Mouse (Mus musculus) skeletal muscle tissue, adult 2 months (tissue): ENCODE measurements around the gene Arhgap11a.

ENCODE experiments used
- DNase-seq: peaks from one replicate; pipeline ENCODE4 v3.0.0-alpha.2; 2012; ENCODE audit warnings: low read depth, low spot score

Arhgap11a gene

DNA sequence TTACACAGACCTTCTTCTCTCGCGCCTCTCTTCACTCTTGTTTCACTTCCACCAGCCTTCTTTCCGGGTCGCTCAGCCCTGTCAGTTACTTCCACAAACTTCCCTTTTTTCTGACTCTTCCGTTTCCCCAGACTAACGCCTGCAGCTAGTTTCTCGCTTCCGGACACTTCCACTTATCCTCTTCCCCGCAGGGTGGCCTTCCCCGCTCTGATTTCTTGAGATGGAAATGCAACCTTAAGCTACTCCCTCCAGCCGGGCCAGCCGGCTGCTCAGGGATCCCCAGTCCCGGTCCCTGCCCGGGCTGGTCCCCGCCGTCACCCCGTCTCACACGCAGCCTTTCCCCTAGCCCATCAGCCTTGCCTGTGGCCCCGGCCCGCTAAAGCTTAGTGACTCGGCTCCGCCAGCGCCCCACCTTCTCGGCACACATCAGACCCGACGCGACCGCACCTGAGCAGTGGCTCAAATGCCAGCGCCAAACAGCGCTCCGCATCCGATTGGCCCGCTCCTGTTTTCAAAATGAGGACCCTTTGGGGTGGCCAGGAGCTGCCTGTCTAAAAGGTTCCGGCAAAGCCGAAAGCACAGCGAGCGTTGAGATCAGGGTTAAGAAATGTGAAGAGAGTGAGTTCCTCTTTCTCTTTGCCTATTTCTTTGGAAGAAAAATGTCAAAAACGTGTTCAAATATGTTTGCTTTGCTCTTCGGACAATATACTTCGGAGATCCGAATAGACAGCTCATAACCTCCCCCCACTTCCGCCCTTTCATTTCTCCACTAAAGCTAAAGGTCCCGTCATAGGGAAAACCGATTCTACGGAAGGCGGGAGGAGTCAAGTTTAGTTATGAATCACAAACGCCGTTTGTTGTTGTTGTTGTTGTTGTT is at the start of gene Arhgap11a:
TSS of gene Arhgap11a (minus strand) at position 417 of the 877 bp plus-strand sequence.
- peak; percentile 91 for DNase-seq

DNA sequence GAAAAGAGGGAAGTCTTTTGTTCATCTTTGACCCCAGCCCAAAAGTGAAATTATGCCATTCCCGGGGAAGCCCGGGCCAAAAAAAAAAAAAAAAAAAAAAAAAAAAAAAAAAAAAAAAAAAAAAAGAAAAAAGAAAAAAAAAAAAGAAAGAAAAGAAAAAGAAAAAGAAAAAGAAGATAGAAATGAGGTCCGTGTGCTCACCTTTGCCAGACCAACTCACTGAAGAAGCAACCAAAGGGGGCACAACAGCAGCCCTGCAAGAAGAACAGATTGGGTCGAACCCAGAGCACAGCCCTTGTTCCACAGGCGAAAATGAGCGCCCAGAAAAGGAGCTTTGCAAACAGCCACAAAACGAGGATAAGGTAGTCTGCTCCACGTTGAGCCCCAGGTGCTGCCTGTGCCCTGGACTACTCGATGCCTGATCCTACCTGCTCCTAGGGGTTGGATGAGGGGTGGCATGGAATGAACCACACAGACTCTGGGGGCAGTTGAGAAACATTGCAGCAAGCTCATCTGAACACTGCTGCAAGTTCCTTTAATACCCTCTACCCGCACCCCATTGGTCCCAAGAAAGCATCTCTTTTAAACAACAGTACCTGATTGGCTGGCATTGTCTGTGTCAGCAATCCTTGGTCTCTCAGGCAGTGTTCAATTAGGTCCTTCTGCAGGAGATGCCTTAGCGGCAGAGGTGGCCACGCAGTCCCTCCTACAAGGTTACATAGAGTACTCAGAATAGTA is 45.1 kb upstream of the Arhgap11a start:
- no peak for DNase-seq

DNA sequence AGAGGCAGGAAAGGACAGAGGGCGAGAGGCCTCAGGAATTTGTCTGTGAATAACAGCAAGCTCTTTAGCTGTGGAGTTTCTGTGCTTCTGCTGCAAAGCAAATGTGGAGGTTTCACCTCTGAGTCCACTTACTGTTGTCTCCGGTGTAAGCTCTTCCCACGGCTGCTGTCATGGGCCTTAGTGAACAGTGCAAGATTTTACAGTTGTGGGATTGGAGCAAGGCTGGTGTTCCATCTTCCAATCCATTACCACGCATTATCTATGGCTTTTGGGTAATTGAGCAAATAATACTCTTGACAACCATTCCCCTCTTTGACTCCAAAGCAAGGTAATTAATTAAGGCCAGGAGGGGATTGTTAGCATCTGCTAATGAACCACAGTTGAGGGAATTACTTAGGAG is 38.7 kb upstream of the Arhgap11a start:
- no peak for DNase-seq

DNA sequence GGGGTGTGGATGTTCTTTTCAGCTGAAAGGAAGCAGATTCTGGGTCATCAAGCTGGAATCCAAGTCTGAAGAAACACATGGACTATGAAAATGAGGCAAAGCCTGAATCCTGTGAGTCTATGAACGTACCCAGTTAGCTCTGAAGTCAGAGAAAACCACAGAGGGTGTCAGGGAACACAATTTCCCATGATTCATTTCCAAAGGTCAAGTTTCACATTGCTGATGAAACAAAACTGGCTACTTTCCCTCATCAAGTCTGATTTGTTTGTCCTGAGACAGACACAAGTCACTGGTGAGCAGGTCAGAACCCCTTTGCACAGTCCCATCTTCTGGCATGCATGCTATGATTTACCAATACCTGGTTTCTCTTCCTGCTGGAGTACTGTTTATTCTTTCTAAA is 37.6 kb upstream of the Arhgap11a start:
- no peak for DNase-seq

DNA sequence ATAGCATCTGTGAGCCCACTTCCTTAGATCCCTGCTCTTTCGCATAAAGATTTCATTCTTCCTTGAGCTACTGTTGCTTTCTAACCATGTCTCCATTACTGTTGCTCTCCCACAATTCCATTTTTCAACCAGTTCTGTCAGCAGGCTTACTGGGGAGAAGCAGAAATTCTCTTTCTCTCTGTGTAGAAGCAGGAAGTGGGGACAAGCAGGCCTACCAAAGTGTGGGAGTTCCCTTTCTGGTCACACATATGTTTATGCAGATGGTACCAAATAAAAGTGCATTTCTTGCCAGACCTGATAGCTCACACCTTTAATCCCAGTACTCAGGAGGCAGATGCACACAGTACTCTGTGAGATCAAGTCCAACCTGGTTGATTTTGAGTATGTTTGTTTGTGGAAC is 21.7 kb upstream of the Arhgap11a start:
- no peak for DNase-seq

DNA sequence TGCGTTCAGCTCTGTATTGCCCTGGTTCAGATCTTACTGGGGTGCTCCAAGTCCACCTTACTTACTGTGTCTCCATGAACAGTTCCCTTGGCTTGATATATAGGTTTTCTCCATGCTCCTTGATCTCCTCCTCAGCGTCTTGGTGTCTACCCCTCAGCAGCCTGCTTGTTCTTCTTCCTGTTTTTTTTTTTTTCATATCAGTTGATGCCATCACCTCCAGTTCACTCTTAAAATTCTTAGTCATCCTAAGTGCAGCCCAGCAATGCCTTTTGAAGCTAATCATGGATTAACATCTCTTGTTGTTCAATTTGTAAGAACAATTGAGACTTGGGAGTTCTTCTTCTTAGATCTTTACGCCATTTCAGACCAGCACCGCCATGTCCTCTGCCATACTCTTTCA is 19.9 kb upstream of the Arhgap11a start:
- no peak for DNase-seq

DNA sequence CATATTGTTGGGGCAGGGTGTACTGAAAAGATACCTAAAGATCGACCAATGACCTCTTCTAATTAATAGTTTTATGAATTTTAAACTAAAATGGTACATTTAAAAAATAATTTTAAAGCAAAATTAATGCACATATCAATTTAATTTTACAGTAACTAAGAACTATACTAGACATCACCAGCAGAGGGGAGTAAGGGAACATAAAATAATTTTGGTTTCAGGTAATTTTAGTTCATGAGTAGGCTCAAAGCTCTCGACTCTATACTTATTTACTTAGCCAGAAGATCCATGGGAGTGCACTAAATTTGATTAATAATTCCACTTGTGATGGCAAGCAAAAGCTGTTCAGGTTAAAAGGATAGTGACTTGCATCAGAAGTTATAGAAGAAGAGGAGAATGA is 17.7 kb upstream of the Arhgap11a start:
- DNase-seq: no peak

DNA sequence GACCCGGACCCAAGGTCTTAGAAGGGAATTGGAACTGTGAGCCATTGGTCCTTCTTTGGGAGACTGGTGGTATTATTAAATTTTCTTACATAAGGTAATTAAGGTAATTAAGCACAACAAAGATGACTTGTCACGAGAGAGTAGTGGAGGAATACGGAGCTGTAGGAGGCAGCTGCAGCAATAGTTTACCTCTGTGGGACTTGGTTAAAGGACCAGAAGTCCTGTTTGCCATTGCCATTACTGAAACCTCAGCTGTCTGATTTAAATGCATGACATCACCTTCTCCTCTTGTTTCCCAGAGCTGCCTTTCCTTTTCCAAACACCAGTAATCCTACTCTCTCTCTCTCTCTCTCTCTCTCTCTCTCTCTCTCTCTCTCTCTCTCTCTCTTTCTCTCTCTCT is 680 bp upstream of the Arhgap11a start:
- no peak for DNase-seq

DNA sequence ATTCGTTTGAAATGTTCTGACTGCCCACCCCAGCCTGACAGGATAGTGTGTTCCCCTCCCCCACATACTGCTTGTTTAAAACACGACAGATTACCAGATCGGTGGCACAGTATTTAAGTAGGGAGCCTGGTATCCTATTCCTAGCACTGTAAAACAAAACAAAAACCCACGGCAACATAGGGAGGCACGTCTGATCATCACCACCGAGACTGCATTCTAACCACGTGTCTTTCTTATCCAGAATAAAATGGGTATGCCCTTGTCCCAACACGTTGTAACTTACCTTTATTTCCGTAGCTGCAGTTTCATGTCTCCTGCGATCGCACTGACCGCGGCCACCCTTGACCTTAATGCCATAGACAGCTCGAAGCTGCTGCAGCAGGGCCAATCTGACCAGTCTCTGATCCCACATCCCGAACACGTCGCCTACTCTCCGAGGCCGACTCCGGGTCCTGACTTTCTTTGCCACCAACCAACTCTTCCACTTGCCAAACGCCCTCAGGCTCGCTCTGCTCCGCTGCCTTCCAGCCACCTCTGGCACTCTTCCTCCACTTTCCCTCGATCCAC is 700 bp downstream of the Arhgap11a start:
- DNase-seq: no peak

DNA sequence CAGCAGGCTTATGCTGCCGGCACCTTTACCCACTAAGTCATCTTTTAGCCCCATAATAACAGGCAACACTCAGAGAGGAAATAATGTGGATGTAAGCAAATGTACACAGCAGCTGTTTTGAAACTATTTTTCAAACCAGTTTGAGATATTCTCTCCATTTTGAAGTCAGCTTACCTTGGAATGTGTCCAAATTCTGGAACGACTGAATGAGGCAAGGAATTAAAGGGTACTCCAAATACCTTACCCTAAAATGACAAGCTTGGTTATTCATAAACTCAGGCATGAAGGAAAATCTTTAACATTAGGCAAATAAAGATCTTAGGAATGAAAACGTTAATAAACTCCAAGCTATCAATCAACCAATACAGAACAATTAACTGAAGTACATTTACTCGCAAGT is 3.4 kb downstream of the Arhgap11a start:
- no peak for DNase-seq

DNA sequence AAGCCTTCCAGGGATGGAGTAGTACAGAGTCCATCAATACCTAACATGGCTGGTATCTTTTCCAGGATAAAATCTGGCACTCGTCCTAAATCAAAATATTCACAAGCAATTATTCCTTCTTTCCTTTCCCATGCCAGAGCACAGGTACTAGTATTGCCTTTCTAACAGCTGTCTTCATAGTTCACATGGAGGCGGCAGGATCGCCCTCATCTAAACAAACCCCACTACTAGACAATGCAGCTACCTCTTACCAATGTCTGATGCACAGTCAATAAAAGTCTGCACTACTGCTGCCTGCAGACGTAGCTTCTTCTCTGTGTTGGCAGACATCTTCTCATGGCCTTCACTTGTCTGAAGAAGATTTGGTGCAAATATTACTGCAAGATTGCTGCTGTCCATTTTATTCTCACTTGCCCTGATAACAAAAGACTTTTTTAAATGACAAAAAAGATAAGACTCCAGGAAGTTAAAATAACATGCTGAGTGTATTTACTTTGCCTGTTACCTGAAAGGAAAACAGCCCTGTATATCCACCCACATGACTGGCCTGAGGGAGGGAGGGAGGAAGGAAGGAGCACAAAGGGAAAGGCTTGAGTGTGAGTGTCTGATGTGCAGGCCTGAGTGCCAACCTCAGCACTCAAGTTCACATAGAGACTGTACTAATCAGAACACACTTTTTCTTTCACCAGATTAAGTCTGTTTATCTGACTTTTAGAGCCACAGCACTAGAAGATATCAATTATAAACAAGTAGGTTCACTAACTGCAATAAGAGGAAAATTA is 6.6 kb downstream of the Arhgap11a start:
- DNase-seq: no peak

DNA sequence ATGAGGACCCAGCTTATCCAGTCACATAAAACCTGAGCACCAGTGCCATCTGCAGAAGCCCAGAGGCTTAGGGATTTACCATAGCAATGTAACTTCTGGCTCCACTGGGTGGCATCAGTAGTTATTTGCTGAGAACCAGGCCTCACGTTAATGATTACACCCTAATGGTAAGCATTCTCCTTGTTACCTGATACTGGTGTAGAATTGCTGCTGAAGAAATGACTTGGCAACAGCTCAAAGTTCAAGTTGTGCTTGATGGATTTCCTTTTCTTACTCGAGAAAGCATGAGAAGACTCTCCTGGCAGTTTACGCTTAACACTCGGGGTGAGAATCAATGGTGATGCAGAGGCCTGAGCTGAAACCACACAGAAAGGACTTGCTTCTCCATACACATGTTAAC is 9.0 kb downstream of the Arhgap11a start:
- DNase-seq: no peak

DNA sequence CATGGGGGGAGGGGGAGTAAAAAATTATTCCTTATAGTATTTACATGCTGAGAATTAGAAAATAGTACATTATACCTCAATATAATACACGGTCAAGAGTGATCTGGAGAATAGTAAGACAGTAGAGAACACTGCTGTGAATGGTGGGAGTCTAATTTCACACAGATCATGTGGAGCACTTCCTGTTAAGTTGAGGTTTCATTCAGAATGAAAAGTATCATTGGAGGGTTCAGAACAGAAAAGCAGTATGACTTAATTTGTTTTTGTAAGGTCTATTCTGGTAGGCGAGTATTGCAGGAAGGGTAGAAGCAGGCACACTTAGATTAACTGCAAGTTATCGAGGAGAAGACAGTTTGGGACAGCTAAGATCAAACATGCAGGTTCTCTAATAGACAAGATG is 13.2 kb downstream of the Arhgap11a start:
- no peak for DNase-seq

DNA sequence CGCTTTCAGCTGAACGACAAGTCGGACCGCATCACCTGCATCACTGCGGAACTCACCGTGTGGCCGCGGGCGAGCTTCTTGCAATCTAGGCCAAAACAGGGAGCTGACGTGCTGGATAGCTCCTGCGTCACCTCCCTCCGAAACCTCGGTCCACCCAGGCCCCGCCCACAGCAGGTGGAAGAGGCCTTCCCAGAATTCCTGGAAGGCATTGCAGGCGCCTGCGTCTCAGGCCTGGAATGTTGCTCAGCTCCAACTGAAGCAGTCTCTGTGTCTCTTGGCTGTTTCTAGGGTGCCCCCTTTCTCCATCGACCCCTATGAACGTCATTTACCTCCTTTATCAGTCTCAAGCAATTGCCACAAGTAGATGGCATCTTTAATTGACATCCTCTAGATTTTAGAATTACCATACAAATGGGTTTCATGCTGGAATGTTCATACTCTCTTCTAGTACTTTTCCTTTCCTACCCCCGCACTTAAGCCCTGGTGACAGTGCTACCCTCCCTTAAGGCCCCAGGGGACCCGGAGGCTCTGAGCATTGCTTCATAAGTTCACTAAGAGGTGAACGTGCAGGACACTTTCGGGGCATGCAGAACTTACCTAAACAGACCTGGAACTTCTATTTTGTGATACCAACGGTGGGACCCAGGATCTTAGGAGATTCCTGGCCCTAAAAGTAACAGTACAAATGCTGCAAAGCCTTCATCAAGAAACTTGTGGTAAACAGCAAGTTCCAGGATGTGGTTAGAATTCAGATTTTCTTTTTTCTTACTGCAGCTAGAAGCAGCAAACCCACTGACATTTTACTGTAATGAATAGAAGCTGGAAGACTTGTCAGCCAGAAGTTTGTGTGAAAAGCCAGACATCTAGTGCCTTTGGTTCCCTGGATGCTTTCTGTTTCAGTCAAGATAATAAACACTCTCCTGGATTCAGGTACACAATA is 19.2 kb downstream of the Arhgap11a start, which contains the start of gene Scg5:
TSS of gene Scg5 (minus strand) at position 179 of the 940 bp plus-strand sequence.
- DNase-seq: peak; percentile 12

DNA sequence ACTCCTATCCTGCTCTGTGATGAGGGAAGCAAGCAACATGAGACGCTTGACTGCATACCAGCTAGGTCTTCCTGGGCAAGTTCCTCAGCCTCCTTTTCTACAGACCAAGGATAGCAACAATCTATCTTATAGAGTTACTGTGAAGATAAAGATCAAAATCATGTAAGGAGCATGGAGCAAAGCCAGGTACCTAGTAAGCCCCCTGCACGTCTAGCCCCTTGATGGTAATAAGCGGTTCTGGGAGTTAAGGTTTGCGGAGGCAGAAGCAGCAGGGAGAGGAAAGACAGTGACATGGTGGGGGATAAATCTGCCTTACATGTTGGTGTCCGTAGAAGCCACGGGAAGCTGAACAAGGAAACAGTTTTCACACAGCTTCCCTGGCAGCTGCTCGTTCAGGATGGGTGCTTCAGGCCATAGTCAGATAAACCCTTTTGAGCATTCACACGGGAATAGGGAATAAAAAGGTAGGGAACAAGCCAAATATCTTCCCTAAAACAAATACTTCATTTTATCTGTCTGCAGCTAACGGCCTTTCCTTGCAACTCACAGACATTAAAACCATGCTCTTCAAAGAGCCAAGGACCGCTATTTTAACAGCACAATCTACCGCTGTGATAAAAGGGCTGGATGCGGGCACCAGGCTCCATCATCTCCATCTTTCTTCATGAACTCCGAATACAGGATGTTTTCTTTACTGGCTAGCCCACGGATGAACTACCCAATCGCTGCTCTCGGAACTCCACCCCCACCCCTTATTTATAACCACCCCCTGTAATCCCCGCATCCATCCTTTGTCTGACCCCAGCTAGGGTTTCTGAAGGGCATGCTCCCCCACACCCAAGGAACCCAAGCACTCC is 20.1 kb downstream of the Arhgap11a start:
- no peak for DNase-seq

DNA sequence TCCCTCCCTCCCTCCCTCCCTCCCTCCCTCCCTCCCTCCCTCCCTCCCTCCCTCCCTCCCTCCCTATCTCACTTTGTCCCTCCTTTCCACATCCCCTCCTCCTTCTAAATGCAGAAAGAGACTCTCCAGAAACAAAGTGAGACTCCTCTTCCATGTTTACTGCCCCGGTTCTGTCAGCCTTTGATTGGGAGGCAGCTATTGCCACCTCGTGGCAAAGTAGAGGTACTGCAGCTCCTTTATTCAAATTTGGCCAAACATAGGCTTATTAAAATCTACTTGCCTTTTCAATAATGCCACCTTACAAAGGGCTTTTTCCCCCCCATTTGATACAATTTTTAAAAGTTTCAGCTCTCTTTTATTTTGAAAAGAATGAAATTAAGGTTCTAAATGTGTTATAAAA is 24.6 kb downstream of the Arhgap11a start:
- DNase-seq: peak; percentile 24

DNA sequence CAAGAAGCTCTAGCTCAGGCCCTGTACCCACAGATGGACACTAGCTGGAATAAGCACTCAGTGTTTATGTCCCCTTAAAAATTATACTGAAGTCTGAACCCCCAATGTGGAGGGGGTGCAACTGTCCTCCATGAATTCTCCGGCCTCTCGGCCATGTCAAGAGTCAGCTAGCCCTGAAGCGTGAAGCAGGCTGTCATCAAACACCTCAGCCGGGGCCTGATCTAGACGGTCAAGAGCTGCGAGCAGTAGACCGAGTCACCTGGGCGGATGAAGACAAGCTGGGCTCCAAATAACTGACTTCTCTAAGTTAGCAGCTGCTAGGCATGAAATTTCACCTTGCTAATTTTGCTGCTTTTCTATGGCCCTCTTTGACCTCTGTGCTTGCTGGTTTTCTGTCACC is 26.1 kb downstream of the Arhgap11a start:
- no peak for DNase-seq

DNA sequence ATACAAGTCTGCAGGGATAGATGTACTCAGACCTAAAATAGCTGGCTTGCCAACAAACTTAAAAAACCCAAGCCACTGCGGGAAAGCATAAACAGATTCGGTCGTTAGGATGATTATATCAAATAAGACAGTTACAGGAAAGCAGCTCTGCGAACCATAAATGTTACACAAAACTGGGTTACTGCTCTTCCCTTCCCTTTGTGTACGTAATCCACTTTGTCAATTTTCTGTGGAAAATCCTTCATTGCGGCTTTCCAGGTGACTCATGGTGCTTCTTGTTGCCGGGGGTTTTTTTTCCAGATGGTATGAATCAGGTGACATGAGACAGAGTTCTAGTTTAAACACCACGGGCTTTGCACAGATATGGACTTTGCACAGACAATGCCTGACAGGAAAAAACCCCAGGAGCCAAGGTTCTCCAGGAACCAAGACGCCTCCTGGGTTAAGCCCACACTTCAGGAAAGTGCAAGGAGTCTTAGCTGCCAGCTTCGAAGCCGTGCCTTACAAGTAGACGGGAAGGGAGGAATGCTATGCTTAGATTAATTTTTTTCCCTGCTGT is 27.2 kb downstream of the Arhgap11a start:
- no peak for DNase-seq

DNA sequence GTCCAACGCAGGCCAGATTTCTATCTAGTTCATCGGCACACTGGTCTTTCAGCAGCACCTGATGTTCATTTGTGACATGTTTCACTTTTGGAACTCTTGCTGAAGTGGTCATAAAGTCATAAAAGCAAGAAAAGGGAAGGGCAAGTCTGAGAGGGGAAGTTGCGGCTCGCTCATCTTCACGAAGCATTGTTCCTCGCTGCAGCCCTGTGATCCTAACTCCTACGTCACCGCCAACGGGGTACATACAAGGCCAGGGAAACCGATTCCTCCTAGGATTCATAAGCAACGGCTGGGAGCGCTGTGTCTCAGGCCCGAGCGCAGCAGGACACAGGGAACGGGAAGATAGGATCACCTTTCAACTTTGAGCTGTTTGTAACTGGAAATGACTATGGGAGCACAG is 28.3 kb downstream of the Arhgap11a start:
- DNase-seq: no peak
